Mouse (Mus musculus) central nervous system, embryonic 14 days (tissue): ENCODE measurements around the gene Hddc3. TPM values are rescaled to one million over a fixed set of nuclear protein-coding genes. Genes with fewer than 3 reads are reported as not detected.

Experiments
- polyA plus RNA-seq: library from polyadenylated mRNA; depleted of rRNA; stranded (reverse); fragments of >200 nt; gene quantifications from 2 replicates; pipeline ENCODE4 v1.2.3, GENCODE M21; 2012; rRNA removed

The Hddc3 gene
- polyA plus RNA-seq = 49.9 and 58.1 TPM in 2 replicates

GRCm38 (mm10) chr7:80342858-80343257, at the start of gene Hddc3:
Hddc3 (plus strand) TSS chr7:80343104.

GRCm38 (mm10) chr7:80294062-80294763, 48.7 kb upstream of the Hddc3 start, which contains the start of gene Prc1:
Prc1 (plus strand) TSS chr7:80294450.

GRCm38 (mm10) chr7:80324043-80324815, 18.7 kb upstream of the Hddc3 start, which contains the start of gene Rccd1:
Rccd1 (minus strand) TSS chr7:80324454.

GRCm38 (mm10) chr7:80340793-80341192, 2.1 kb upstream of the Hddc3 start, which contains the start of gene Unc45a:
Unc45a (minus strand) TSS chr7:80341005.

GRCm38 (mm10) chr7:80371041-80371751, 28.3 kb downstream of the Hddc3 start, which contains the start of gene Man2a2:
Man2a2 (minus strand) TSS chr7:80371375.

GRCm38 (mm10) chr7:80387633-80388543, 45.0 kb downstream of the Hddc3 start, which contains the start of gene Fes:
Fes (minus strand) TSS chr7:80387946.

Other genes with a start within 250 kb of the Hddc3 start
- 287 and 310 TPM in 2 replicates for gene Idh2, start 227.7 kb upstream of the Hddc3 start, polyA plus RNA-seq
- gene Sema4b, start 156.3 kb upstream of the Hddc3 start, polyA plus RNA-seq = 13.4 and 14.3 TPM in 2 replicates
- 29.5 and 31.9 TPM in 2 replicates for gene Cib1, start 110.3 kb upstream of the Hddc3 start, polyA plus RNA-seq
- gene Gdpgp1, start 110.2 kb upstream of the Hddc3 start, polyA plus RNA-seq = 2.1 and 2.2 TPM in 2 replicates
- gene Ttll13, start 96.7 kb upstream of the Hddc3 start, polyA plus RNA-seq = 0.86 and 0.93 TPM in 2 replicates
- gene Ngrn, start 81.9 kb upstream of the Hddc3 start, polyA plus RNA-seq = 55.8 and 56.9 TPM in 2 replicates
- gene Vps33b, start 73.5 kb upstream of the Hddc3 start, polyA plus RNA-seq = 27.7 and 32.5 TPM in 2 replicates
- gene Prc1, start 48.7 kb upstream of the Hddc3 start, polyA plus RNA-seq = 47.2 and 66.5 TPM in 2 replicates
- 34.8 and 36.3 TPM in 2 replicates for gene Rccd1, start 18.6 kb upstream of the Hddc3 start, polyA plus RNA-seq
- gene Unc45a, start 2.1 kb upstream of the Hddc3 start, polyA plus RNA-seq = 75.7 and 80.0 TPM in 2 replicates
- gene Man2a2, start 28.3 kb downstream of the Hddc3 start, polyA plus RNA-seq = 63.5 and 65.8 TPM in 2 replicates
- 7.8 and 13.0 TPM in 2 replicates for gene Fes, start 44.8 kb downstream of the Hddc3 start, polyA plus RNA-seq
- gene Furin, start 62.3 kb downstream of the Hddc3 start, polyA plus RNA-seq = 16.3 and 23.1 TPM in 2 replicates
- gene Blm, start 192.0 kb downstream of the Hddc3 start, polyA plus RNA-seq = 13.5 and 13.7 TPM in 2 replicates